Mouse (Mus musculus) regulatory T cell (primary cell): Measurements from ENCODE around the gene Bcl2l15.

Experiments
- in situ Hi-C: fragments of 300-600 bp; cut with MboI, MseI; formaldehyde crosslinking; loops from one replicate; pipeline ENCODE4 v1.15.1; 2025; ENCODE audit warnings: high pct_unique_total_duplicates

The Bcl2l15 gene

GRCm38 (mm10) chr3:103867424-103867971, 35.1 kb downstream of the Bcl2l15 start:
- in situ Hi-C loops: no loop called here

GRCm38 (mm10) chr3:103868008-103868407, 35.6 kb downstream of the Bcl2l15 start:
- in situ Hi-C loops: no loop called here

DNA sequence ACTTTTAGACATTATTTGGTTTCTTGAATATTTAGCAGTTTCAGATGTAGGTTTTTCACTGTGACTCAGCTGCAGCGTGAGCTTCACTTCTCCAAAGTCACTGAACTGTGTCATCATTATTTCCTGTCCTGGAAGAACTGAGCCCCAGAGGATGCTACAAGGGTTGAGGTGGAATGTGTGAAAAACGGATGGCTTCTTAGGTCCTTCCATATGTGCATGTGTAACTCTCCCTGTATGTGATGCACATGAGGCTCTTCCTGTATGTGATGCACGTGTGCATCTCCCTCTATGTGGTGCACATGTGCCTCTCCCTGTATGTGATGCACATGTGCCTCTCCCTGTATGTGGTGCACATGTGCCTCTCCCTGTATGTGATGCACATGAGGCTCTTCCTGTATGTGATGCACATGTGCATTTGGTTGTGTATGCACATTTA, 40.3 kb downstream of the Bcl2l15 start:
- in situ Hi-C loops: no loop called here

- in situ Hi-C loops: no loop called here
Measured at GRCm38 (mm10) chr3:103874329-103874728, 41.9 kb downstream of the Bcl2l15 start.

DNA sequence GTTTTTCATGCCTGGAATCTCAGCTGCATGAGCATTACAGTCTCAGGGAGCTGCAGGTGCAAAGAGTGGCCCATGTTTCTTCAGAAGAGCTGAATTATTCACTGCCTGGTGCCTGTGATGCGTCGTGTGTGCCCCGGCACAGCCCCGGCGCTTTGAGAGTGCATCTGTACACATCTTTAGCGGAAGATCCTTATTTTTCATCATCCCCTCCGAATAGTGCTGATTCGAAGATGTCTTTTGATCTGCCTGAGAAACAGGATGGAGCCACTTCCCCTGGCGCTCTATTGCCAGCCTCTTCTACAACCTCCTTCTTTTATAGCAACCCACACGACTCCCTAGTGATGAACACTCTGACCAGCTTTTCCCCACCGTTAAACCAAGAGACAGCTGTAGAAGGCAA, 53.5 kb downstream of the Bcl2l15 start:
- in situ Hi-C loops: loop anchor here (5.0 to 10.0 kb wide), 2 partner anchors 34 to 831 kb away; partner anchors contain the start of gene Nras

GRCm38 (mm10) chr3:103887581-103887980, 55.2 kb downstream of the Bcl2l15 start:
- in situ Hi-C loops: loop anchor here (5.0 to 10.0 kb wide), 2 partner anchors 35 to 833 kb away; partner anchors contain the start of gene Nras

- in situ Hi-C loops: no loop called here
Measured at GRCm38 (mm10) chr3:103893374-103893773, 61.0 kb downstream of the Bcl2l15 start.
